Mouse (Mus musculus) kidney, postnatal 0 days (tissue): Measurements from ENCODE around the gene Dync1h1. TPM values are rescaled to one million over a fixed set of nuclear protein-coding genes. Genes with fewer than 3 reads are reported as not detected.
A peak's percentile ranks its signal among the peaks of the same experiment; 100 is the strongest.

Experiments
- ATAC-seq: fragments of 200-750 bp; cut with Nextera tagmentation; replicated peaks from 2 replicates; pipeline ENCODE4 v1.8.0; 2017; ENCODE audit warnings: low read depth, moderate number of reproducible peaks, moderate TSS enrichment, moderate library complexity; ENCODE audit not compliant: low FRiP score
- DNase-seq: peaks from one replicate; pipeline ENCODE4 v3.0.0-alpha.2; 2016; ENCODE audit warnings: low spot score
- H3K27ac ChIP-seq: fragments of 300-500 bp; sonication (generic); 2 replicates; pipeline ENCODE4 v1.5.1; 2014; ENCODE audit warnings: mild to moderate bottlenecking
- H3K27me3 ChIP-seq: fragments of 300-500 bp; sonication (generic); 2 replicates; pipeline ENCODE4 v1.6.1; 2014; ENCODE audit warnings: low read length, mixed read lengths; ENCODE audit not compliant: insufficient read depth
- H3K36me3 ChIP-seq: fragments of 300-500 bp; sonication (generic); 2 replicates; pipeline ENCODE4 v1.6.1; 2014; ENCODE audit warnings: low read length, mixed read lengths; ENCODE audit not compliant: insufficient read depth
- H3K4me1 ChIP-seq: fragments of 300-500 bp; sonication (generic); replicated peaks from 2 replicates; pipeline ENCODE4 v1.6.1; 2014; ENCODE audit warnings: antibody characterized with exemption, low read length, mixed read lengths; ENCODE audit not compliant: insufficient read depth
- H3K4me2 ChIP-seq: fragments of 300-500 bp; sonication (generic); 2 replicates; pipeline ENCODE4 v1.6.1; 2014; ENCODE audit warnings: mild to moderate bottlenecking, low read length, moderate library complexity, mixed read lengths
- H3K4me3 ChIP-seq: fragments of 300-500 bp; sonication (generic); replicated peaks from 2 replicates; pipeline ENCODE4 v1.5.1; 2014; ENCODE audit warnings: low read depth, low read length
- H3K9ac ChIP-seq: fragments of 300-500 bp; sonication (generic); 2 replicates; pipeline ENCODE4 v1.6.1; 2014; ENCODE audit warnings: low read depth, low read length
- H3K9me3 ChIP-seq: fragments of 300-500 bp; sonication (generic); replicated peaks from 2 replicates; pipeline ENCODE4 v1.6.1; 2016; ENCODE audit warnings: low read length, inconsistent platforms, mixed read lengths
- CTCF ChIP-seq: IDR thresholded peaks from 2 replicates; pipeline ENCODE4 v1.5.1; 2016; ENCODE audit warnings: antibody characterized with exemption, low read depth, mild to moderate bottlenecking, moderate library complexity
- WGBS: fragments of 180-500 bp; shearing (Covaris S2); extraction: QIAGEN DNeasy Blood & Tissue Kit; methylation state at CpG from one replicate; pipeline ENCODE4 v1.1.7; 2014; 5-methylcytosine and 5-hydroxymethylcytosine counted together
- microRNA-seq: library from miRNA; unstranded; fragments of <30 nt; microRNA quantifications from one replicate; pipeline ENCODE4, GENCODE M21; 2016
- polyA plus RNA-seq: library from polyadenylated mRNA; unstranded; fragments of >200 nt; fragmentation: Nextera tagmentation; extraction: Ambion mirVana; gene quantifications from 2 replicates; pipeline ENCODE4 v1.2.1, GENCODE M21; 2015

Dync1h1 gene
- polyA plus RNA-seq, 1 experiment from 2014 or later, result 33.2 TPM

DNA sequence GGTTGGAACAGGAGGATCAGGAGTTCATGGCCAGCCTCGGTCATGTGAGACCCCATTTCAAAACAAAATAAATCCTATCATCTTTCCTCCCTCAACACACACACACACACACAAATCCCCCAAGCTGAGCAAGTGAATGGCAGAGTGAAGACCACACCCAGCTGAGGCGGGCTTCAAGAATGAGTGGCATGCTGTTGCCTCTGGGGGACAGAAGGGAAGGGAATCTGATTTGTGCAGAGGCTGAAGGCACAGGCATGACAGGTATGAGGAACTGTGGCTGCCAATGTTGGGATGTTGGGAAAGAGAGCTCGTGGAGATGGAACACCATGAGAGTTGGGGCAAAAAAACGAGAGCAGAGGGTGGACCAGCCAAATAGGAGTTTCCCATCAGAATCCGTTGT, 110.0 kb downstream of the Dync1h1 start:
- no peak for TF ChIP-seq CTCF
- WGBS, result 47% methylated on average over 5 of the region's 5 CpGs
- DNase-seq (no peak), ATAC-seq (no peak)
- H3K4me1 ChIP-seq, result no peaks in the 10 kb centered on the region
- H3K36me3 ChIP-seq, result no peaks in the 10 kb centered on the region
- H3K27me3 ChIP-seq, result no peaks in the 10 kb centered on the region
- no peak overlapping the region for H3K4me2 ChIP-seq
- no peaks in the 10 kb centered on the region for H3K9me3 ChIP-seq
- H3K9ac ChIP-seq, result no peak overlapping the region
- no peak overlapping the region for H3K27ac ChIP-seq
- H3K4me3 ChIP-seq, result no peak overlapping the region

DNA sequence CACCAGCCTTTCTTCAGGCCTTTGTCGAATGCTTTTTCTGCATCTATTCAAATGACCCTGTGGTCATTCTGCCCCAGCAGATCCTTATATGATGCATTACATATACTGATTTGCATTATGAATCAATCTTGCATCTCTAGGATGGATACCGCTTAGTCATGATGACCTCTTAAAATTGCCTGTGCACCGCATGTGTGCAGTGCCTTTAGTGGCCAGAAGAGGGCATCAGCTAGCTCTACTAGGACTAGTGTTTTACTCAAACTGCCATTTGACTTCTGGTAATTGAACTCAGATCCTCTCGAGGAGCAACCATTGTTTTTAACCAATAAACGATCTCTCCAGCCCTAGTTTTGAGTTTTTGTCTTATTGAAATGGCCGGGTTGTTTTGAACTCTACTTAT, 112.5 kb downstream of the Dync1h1 start:
- ATAC-seq (no peak), DNase-seq (no peak)
- H3K36me3 ChIP-seq, result no peaks in the 10 kb centered on the region

GRCm38 (mm10) chr12:110714215-110714614, 113.0 kb downstream of the Dync1h1 start:
- no peaks in the 10 kb centered on the region for H3K27me3 ChIP-seq
- no peak overlapping the region for H3K9ac ChIP-seq
- no peak for ATAC-seq
- H3K9me3 ChIP-seq, result no peaks in the 10 kb centered on the region
- no peak overlapping the region for H3K4me2 ChIP-seq
- H3K4me1 ChIP-seq, result no peaks in the 10 kb centered on the region
- no peak for TF ChIP-seq CTCF
- DNase-seq, result no peak
- 91% methylated on average over 6 of the region's 6 CpGs for WGBS
- H3K4me3 ChIP-seq, result no peak overlapping the region
- H3K36me3 ChIP-seq, result no peaks in the 10 kb centered on the region
- no peak overlapping the region for H3K27ac ChIP-seq

More for the DNA sequence above, 112.5 kb downstream of the Dync1h1 start:
- Histone ChIP-seq H3K27ac (no peak overlapping the region), H3K4me3 (no peak overlapping the region), H3K27me3 (no peaks in the 10 kb centered on the region), H3K4me2 (no peak overlapping the region), H3K4me1 (no peaks in the 10 kb centered on the region), H3K9me3 (no peaks in the 10 kb centered on the region), H3K9ac (no peak overlapping the region)
- 95% methylated on average over 6 of the region's 6 CpGs for WGBS
- TF ChIP-seq CTCF, result peak; percentile 51; the same call in 1 of the 2 replicates

DNA sequence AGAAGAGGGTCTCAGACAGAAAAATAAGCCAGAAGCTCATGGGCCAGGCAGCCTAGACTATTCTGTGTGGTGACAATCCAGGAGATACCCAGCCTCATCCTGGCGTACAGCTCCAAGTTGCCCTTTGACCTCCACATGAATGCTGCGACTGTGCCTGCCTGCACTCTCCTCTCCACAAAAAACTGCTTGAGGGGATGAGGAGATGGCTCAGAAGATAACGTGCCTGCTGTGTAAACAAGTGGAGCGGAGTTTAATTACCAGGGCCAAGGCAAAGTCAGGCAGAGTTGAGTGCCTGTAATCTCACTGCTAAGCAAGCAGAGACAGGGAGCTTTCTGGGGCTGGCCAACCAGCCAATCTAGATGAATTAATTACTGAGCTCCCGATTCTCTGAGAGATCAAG, 114.8 kb downstream of the Dync1h1 start:
- H3K9me3 ChIP-seq, result no peaks in the 10 kb centered on the region
- 15% methylated on average over 5 of the region's 5 CpGs for WGBS
- TF ChIP-seq CTCF, result no peak
- H3K4me3 ChIP-seq, result no peak overlapping the region
- H3K4me2 ChIP-seq, result no peak overlapping the region
- DNase-seq (no peak), ATAC-seq (no peak)
- no peaks in the 10 kb centered on the region for H3K4me1 ChIP-seq
- H3K9ac ChIP-seq, result no peak overlapping the region
- H3K27ac ChIP-seq, result no peak overlapping the region
- H3K27me3 ChIP-seq, result no peaks in the 10 kb centered on the region
- H3K36me3 ChIP-seq, result no peaks in the 10 kb centered on the region

Small RNA genes lying within 50 kb of the gene (microRNA-seq; reads per million reads assigned to microRNA genes)
- gene Gm27299, result not detected

Other genes with a start within 250 kb of the Dync1h1 start
- 126 and 133 TPM in 2 replicates for gene Ppp2r5c, start 154.3 kb upstream of the Dync1h1 start, polyA plus RNA-seq
- gene 1700001K19Rik, start 81.2 kb downstream of the Dync1h1 start, polyA plus RNA-seq, result not detected in 2 replicates
- 485 and 487 TPM in 2 replicates for gene Hsp90aa1, start 101.3 kb downstream of the Dync1h1 start, polyA plus RNA-seq
- 18.6 and 20.7 TPM in 2 replicates for gene Wdr20, start 136.5 kb downstream of the Dync1h1 start, polyA plus RNA-seq
- 8.9 and 9.6 TPM in 2 replicates for gene Mok, start 239.5 kb downstream of the Dync1h1 start, polyA plus RNA-seq
- gene Zfp839, start 248.8 kb downstream of the Dync1h1 start, polyA plus RNA-seq, result 2.2 and 2.3 TPM in 2 replicates